Mouse (Mus musculus) CH12F3 (cell line): ENCODE data around the gene Pou2f3.
"Not testable (repeated sequence)": the region's sequence is repeated elsewhere in the genome, so short reads cannot be mapped to it uniquely, and the experiment has no call there.

Source experiments
- in situ Hi-C: fragments of 300-500 bp; cut with MboI; formaldehyde crosslinking; loops from 2 replicates; pipeline ENCODE4 v1.14.3; 2020; ENCODE audit warnings: low sequenced_read_pairs

Pou2f3 gene

DNA sequence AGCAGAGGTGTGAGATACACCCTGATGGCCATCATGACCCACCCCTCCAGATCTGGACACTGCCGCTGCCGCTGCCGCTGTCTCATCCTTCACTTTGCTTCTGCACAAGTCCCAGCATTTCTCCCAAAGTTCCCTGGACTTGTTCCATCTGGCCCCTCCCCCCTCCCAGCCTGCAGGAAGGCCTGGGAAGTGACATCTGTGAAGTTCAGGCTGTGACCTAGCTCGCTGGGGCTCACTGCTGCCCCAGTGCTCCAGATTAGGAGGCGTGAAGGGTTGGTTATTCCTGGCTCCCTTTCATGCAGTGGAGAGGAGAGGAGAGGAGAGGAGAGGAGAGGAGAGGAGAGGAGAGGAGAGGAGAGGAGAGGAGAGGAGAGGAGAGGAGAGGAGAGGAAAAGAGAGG is 30.6 kb downstream of the Pou2f3 start:
- in situ Hi-C loops: no loop called here

DNA sequence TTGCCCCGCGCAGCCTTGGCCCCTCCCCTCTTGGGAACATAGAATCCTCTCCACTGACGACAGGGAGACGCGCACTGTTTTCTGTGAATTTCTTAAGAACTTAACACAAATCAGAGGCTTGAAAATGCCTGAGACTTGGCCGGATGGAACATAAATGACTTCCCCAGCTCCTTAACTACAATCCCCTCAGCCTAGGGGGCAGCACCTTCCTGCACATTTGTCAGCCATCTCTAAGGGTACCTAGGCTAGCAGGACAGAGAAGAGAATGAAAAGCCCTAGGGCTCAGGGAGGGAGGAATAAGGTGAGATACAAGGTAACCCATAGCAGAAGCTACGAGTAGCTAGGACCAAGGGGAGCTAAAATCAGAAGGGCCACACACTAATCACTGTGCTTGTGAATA is 32.0 kb downstream of the Pou2f3 start:
- in situ Hi-C loops: no loop called here

DNA sequence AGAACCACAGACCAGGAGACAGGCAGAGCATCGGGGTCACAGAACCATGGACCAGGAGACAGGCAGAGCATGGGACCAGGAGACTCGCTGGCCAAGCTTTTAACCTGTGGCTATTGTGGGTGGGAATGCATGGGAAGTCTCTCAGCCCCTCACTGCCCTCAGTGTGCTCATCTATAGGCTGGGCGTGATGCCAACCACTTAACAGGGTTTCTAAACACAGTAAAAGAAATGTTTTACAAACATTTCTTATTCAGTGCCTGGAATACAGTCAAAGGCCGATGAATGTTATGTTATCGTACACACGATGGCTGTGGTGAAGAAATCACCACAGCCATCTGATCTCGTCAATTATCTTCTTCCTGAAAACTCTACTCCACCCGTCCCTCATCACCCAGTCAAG is 43.1 kb downstream of the Pou2f3 start:
- in situ Hi-C loops: no loop called here

DNA sequence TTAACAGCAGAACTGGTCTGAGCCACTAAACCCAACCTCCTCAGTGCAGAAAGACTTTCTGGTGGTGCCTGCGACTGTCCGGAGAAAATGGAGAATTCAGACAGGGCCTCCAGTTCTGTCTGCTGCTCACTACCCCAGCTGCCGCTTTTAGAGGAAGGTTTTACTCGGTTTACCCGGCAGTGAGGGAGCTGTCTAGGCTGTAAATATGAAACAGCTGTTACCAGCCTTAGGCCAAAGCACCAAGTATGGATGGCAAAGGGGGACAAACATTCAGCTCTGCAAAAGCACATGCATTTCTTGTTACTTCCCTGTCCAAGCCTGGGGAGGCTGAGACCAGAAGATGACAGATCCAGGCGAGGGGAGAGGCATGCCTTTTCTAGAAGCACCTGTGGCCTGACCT is 43.8 kb downstream of the Pou2f3 start:
- in situ Hi-C loops: no loop called here

DNA sequence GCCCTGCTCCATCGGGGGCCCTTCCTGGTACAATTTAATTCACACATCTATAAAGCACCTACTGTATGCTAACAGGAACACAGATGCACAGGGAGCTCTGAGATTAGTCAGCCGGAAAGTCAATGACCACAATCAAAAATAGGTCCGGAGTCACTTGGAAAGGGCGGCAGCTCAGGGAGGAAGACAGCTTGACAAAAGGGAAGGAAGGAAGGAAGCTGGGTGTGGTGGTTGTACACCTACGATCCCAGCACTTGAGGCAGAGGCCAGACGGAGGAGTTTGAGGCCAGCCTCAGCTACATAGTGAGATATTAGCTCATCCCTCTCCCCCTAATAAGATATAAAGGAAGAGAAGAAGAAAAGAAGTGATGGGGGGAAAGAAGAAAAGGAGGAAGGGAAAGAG is 54.2 kb downstream of the Pou2f3 start:
- in situ Hi-C loops: no loop called here

DNA sequence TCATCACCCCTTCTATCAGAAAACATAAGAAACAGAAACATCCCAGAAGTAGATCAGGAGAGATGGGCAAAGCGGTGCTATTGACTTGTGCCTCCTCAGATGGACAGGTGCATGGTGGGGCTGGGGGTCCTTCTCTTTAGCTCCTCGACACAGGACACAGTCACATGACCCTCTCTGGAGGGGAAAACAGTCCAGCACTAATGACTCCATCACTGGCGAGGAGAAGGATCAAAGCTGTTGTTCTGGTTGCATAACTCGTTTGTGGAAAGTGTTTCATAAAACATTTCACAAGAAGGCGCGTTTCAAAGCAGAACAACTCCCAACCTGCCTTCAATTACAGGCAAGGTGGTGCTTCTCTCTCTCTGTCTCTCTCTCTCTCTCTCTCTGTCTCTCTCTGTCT is 58.4 kb downstream of the Pou2f3 start:
- in situ Hi-C loops: no loop called here

DNA sequence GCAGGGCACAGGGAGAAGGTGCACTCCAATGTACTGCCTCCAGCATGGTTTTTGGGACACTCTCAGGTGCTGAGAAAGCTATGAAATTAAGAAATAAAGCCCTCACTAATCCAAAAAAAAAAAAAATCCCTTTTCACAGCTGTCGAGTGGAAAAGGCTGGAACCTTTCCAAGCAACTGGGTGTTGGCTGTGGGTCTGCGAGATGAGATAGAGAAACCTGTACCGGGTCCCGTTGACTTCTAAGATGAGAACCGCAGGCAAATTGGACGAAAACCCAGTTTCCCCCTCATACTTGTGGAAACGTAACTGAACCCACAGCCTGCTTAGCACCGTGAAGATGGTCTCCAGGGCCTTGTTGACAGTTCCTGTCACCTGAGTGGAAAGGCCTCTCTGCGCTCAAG is 59.2 kb downstream of the Pou2f3 start:
- in situ Hi-C loops: no loop called here

DNA sequence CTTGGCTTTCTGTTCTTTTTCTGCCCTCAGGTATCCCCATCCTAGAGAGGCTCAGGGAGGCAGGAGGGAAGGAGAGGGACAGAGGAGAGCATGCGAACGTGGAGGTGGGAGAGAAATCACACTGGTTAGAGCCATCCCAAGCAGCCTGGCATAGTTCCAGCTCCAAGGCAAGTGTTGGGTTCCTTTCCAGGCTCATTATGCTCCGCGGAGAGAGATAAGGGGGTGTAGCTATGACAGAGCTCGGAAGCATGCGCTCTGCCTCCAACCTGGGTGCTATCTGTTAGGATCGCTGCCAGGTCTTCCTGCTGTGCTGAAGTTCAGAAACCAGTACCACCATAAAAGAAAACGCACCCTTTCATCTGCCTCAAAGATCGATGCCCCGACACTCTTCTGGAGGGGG is 60.1 kb downstream of the Pou2f3 start:
- in situ Hi-C loops: no loop called here

DNA sequence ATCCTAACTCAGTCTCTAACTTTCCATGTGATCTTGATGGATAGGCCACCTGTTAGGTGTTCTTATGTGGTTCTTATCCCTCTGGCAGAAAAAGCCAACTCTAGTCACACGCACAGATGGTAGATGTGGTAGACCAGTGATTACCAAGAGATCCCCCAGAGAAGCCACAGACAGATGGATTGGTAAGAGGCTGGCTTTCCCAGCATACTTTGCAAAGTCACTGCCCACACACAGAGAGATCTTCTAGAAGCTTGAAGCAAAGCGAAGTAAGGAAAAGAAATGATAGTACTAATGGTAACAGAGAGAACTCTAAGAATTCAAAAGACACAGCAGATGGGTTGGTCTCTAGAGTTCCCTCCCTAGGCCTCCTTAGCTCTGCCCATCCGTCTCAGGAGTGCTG is 60.7 kb downstream of the Pou2f3 start:
- in situ Hi-C loops: loop anchor here (10.0 kb wide), 1 partner anchor 135 kb away; no protein-coding TSS in a partner anchor

DNA sequence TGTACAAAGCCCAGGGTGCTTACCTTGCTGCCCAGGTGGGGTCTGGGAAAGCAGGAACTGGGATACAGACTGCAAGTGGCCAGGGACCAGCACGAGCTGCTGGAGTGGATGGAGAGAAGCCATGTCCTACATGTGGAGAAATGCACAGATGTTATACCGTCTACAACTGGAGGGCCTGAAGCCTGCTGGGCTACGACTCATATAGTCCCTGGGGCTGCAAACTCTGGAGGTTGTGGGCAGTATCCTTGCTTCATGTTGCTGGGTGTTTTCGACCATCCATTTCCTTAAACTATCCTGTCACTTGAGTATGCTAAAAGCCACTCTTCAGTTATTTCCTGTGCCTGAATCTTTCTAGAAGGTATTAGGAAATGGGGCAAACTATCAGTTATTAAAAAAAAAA is 65.0 kb downstream of the Pou2f3 start:
- in situ Hi-C loops: loop anchor here (10.0 kb wide), 1 partner anchor 140 kb away; no protein-coding TSS in a partner anchor

DNA sequence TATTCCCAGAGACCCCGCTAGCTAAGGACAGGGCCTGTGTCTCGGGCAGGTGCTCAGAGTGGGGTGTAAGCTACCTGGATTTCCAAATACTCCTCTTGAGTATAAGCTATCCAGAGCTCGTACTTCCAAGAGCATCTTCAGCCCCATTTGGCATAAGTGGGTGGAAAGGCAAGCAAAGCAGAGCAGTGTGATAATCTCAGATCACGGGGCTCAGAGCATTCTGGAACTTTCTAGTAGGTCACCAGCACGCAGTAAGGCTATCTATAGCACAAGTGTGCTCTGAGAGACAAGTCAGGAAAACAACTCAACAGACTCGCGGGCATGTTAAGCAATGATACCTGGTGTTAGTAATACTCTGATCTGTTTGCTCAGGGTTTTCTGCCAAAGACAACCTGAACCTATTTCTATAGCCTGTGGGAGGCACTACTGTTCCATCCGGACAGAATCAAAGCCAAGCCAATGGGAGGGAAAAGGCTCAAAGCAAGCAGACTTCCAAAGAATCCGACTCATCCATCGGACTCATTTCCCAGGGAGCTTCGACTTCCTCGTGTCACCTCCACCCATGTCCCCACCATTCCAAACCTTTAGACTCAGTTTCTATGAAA is 65.9 kb downstream of the Pou2f3 start:
- in situ Hi-C loops: loop anchor here (5.0 to 10.0 kb wide), 2 partner anchors 68 to 140 kb away; partner anchors contain the start of gene Pou2f3

DNA sequence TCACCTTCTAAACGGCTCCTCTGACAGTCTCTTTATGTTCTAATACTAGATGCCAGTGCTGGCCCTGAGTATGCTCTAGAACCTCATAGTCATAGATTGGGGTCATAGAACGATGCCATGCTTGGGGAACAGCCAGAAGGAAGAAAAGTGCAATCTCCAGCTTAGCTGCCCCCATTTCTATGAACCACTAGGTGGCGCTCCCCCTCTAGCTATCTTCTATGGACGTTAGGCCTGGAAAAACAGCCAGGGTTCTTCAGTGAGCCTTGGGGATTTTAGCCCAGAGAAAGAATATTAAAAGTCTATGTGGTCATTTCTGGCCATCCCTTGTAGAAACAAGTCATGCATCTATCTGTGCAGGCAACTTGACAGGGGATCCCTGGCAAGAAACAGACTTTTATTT is 68.3 kb downstream of the Pou2f3 start:
- in situ Hi-C loops: loop anchor here (5.0 to 10.0 kb wide), 2 partner anchors 70 to 143 kb away; partner anchors contain the start of gene Pou2f3

DNA sequence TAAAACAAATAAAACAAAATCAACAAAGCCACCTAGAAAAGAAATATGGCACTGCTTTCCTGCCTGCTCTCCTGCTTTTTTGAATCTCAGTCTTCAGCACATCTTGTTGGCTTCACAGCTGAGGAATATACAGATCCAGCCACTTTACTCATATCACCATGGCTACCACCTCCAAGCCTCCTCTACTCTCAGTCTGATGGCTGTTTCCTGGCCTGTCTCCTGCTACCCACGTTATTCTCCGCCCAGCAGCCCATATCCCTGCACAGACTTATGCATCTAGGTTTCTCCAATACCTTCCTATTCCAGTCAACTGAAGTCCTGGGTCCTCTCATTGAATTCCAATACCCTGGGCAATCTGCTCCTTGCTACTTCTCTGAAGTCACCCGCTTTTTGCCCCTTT is 76.6 kb downstream of the Pou2f3 start:
- in situ Hi-C loops: no loop called here

DNA sequence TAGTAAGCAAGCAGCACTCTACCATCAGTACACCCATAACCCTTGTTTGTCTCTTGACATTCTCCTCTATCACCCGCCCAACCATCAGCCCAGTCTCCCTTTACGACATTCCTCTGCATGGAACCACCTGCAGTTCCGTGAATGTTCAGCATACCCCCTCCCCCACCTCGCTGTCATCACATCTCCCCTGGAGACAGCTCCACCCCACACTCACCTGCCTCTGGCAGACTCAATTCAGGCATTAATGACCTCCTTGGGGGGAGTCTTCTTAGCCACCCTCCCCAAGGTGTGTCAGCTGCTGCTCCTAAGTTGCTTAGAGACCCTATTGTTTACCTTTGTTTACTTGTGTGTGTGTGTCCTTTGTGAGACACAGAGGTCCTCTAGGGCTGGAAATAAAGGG is 77.8 kb downstream of the Pou2f3 start:
- in situ Hi-C loops: no loop called here

DNA sequence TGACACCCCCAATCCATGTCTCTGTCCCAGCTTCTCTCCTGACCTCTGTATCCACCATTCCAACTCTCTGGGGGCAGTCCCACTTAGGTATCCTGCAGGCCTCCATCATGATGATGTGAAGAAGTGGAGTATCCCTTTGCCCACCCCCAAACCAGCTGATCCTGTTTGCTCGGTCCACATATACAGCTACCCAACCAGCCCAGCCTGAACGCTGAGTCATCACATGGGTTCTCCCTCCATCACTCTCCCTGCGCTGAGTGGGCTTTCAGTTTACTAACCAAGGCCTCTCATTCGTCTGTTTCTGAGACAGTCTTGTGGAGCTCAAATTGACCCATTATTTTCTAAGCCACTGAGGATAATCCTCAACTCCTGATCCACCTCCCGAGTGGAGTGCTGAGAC is 78.2 kb downstream of the Pou2f3 start:
- in situ Hi-C loops: no loop called here

DNA sequence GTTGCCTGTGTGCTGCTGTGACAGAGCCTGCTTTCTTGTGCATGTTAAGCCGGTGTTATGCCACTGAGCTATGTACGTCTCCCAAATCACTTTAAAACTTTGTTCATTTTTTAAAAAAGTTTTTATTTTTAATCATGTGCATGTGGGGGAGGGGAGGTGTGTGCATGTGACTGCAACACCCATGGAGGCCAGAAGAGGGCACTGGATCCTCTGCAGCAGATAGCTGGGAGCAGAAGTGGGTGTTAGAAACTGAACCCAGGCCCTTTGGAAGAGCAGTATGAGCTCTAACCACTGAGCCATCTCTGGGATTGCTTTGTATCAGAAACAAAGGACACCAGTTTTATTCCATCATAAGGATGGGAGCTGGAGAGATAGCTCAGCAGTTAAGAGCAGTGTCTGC is 79.5 kb downstream of the Pou2f3 start:
- in situ Hi-C loops: no loop called here

DNA sequence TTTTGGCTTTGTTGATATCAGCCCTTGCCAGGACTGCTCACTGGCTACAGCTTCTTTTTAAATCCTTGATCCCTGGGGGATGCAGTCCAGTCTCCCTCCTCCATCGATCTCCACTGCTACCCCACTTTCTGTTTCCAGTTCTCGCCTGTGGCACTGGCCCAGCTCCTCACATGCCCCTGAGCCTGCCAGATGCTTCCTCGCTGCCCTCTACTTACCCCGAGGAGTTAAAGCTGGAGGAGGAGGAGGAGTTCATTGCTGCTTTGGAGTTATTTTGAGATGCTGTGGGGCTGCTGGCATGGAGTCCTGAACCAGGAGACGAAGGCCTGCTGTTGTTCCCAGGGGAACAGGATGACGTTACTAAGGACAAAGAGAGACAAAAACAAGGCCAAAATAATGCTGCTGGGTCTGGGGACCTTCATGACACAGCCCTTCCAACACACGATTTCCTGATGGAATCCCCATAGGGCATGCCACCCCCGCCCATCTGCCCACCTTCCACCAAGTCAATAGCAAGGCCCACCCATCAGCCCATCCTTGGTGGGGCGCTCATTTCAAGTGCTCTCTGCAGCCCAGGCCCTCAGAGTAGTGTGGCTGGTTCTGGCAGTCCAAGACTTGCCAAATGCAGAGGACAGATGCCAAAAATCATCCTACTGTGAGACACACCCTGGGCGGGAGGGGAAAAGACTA is 82.9 kb downstream of the Pou2f3 start:
- in situ Hi-C loops: no loop called here

DNA sequence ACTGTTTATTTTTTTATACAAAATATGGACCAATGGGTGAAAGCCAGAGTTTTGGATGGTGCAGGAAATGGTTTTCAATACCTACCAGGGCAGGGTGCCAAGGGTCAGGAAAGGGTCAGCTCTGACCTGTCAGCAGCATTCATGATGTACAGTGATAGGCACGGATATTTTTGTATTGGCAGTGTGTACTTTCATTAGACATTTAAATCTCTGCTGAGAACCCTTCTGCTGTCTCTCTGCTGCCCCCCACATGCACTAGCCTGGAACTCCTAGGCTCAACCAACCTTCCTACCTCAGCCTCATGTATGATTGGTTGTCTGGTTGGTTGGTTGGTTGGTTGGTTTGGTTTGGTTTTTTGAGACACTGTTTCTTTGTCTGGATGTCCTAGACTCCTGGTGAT is 87.8 kb downstream of the Pou2f3 start:
- in situ Hi-C loops: no loop called here

DNA sequence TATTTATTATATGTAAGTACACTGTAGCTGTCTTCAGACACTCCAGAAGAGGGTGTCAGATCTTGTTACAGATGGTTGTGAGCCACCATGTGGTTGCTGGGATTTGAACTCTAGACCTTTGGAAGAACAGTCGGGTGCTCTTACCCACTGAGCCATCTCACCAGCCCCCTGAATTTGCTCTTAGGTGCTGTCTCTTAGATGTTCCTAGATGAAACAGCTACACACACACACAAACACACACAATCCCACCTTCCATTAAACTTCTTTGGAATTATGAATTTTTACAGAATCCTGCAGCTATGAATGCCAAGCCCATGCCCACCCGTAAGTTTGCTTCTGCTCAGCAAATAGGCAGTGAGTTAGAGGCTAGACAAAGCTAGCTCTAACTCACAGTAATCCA is 88.2 kb downstream of the Pou2f3 start:
- in situ Hi-C loops: not testable (repeated sequence)

DNA sequence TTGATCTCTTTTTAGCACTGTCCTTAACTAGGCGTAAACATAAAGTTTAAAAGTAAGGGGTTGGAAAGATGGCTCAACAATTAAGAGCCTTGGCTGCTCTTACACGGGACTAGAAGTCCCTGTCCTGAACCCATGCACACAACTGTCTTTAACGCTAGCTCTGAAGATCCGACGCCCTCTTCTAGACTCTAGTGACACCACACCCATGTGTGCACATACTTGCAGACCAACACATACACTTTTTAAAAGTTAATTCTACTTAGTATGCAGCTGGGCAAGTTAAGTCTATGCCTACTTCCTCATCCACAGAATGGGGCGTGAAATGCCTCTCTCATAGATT is 93.2 kb downstream of the Pou2f3 start:
- in situ Hi-C loops: no loop called here

DNA sequence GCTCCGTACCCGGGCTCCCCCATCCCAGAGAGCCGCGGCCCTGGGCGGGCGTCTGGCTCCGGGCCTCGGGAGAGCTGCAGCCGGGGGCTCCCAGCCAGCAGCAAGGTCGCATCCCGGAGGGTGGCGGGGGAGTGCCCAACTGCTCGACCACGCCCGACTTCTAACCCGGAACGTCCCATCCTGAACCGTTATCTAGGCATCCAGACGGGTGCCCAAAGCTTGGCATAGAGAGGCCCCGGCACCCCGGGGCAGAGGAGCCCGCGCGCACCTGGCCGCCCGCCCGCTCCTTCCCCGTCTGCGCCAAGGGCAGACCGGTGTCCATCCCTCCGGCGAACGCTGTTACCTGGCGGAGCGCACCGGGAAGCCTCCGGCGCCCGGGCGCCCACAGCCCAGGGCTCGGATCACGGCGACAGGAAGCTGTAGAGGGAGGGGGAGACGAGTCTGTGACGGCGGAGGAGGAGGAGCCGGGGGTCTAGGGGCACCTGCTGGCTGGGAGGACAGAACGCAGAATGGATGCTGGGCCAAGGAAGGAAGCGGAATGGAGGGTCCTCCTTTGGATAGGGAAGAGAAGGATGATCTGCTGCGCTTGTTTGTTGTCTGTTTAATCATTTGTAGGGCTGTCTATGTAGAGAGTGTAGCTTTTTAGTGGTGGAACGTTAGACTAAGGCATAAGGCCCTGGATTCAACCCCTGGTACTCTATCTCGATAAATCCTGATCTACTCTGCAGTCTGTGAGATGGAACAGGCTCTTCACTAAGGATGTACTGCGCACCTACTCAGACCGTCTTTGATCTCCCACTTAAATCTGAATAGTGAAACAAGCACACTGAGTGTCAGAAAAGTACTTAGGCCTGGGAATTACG is 93.8 kb downstream of the Pou2f3 start, which contains the start of gene Tmem136:
Gene Tmem136, minus strand, starts transcription at position 437 of the 863 bp plus-strand sequence.
- in situ Hi-C loops: no loop called here
